Mouse (Mus musculus) testis, adult 2 months (tissue): ENCODE measurements around the gene Cfap54.

Experiments used
- CTCF ChIP-seq: fragments of 200-500 bp; IDR thresholded peaks from 2 replicates; pipeline ENCODE4 v1.5.1; 2012; ENCODE audit warnings: low read depth, mild to moderate bottlenecking, inconsistent platforms, low read length, moderate library complexity; ENCODE audit not compliant: control insufficient read depth, insufficient read depth, insufficient replicate concordance
- POLR2A ChIP-seq: fragments of 200-500 bp; IDR thresholded peaks from 2 replicates; pipeline ENCODE4 v1.6.1; 2012; ENCODE audit warnings: low read depth, mild to moderate bottlenecking, inconsistent platforms, low read length, moderate library complexity; ENCODE audit not compliant: control insufficient read depth

- TF ChIP-seq POLR2A (no peak), CTCF (no peak)
These were observed 30.8 kb downstream of the Cfap54 start for GRCm38 (mm10) chr10:93050571-93050970.
